In the genomic region with DNA sequence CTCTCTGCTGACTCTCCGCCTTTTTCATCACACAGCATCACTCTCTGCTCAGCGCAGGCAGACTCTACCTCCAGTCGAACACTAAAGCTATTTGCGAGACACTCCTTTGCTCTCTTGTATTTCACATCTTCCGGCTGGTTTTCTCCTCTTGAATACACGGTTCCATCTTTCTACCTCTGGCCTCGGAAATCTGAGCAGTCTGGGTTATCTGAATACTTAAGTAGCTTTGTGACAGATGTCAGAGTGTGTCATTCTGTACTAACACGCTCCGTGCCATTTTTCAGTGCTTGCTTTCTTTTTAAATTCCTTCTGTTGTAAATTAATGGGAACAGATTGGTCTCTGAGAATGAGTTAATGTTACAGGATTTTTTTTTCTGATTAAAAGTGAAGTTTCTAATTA, we compare ENCODE assay signal across 18 mouse cellular contexts.
DNase-seq lines count a peak whose midpoint lies in the region; ATAC-seq and TF ChIP-seq lines count a peak whose summit lies in the region.
"Had no signal": no experiment of that assay in that cellular context is flagged by ENCODE, and none has a peak within 500 bp of the region (broad histone marks: within the 10 kb centered on the region; RNA-seq: fewer than 3 reads in every experiment).

No protein-coding gene starts in this region.

- no peaks in the 10 kb centered on the region for H3K36me3 ChIP-seq in kidney, postnatal 0 days (ENCODE audit: insufficient read depth, low read length)
- no peaks in the 10 kb centered on the region for H3K36me3 ChIP-seq in embryonic facial prominence, embryonic 12.5 days
- H3K36me3 ChIP-seq in midbrain, embryonic 15.5 days (replicated peaks), result no peaks in the 10 kb centered on the region
- H3K36me3 ChIP-seq in hindbrain, embryonic 12.5 days, result no peaks in the 10 kb centered on the region
- H3K36me3 ChIP-seq: embryonic facial prominence, embryonic 13.5 days; limb, embryonic 12.5 days; liver, embryonic 13.5 days; neural tube, embryonic 15.5 days had no signal

- H3K4me2 ChIP-seq in kidney, postnatal 0 days (ENCODE audit: low read length), result peak overlapping the region; percentile 15; the same call in 1 of the 2 replicates
- H3K4me2 ChIP-seq in embryonic facial prominence, embryonic 12.5 days (replicated peaks), result no peak overlapping the region
- no peak overlapping the region for H3K4me2 ChIP-seq in midbrain, embryonic 15.5 days
- no peak overlapping the region for H3K4me2 ChIP-seq in hindbrain, embryonic 12.5 days (replicated peaks)
- H3K4me2 ChIP-seq: liver, embryonic 13.5 days had no signal

- no peak overlapping the region for H3K27ac ChIP-seq in kidney, postnatal 0 days
- 0 out of 2 replicates have a peak overlapping the region, but pooled peaks have one; percentile 50 for H3K27ac ChIP-seq in embryonic facial prominence, embryonic 12.5 days
- H3K27ac ChIP-seq in midbrain, embryonic 15.5 days, result no peak overlapping the region
- no peak overlapping the region for H3K27ac ChIP-seq in hindbrain, embryonic 12.5 days
- H3K27ac ChIP-seq: embryonic facial prominence, embryonic 13.5 days; limb, embryonic 12.5 days; liver, embryonic 13.5 days; neural tube, embryonic 15.5 days had no signal

- no peaks in the 10 kb centered on the region for H3K4me1 ChIP-seq in kidney, postnatal 0 days (replicated peaks; ENCODE audit: insufficient read depth, low read length)
- peaks cover 12% of the 10 kb centered on the region; the same call in 1 of the 2 replicates for H3K4me1 ChIP-seq in embryonic facial prominence, embryonic 12.5 days
- peaks cover 9% of the 10 kb centered on the region; the same call in 1 of the 2 replicates for H3K4me1 ChIP-seq in midbrain, embryonic 15.5 days
- 0 out of 2 replicates have a peak, but pooled peaks cover 3% of the 10 kb centered on the region for H3K4me1 ChIP-seq in hindbrain, embryonic 12.5 days
- H3K4me1 ChIP-seq: liver, embryonic 13.5 days; neural tube, embryonic 15.5 days had no signal

- H3K27me3 ChIP-seq in kidney, postnatal 0 days (ENCODE audit: insufficient read depth, low read length), result no peaks in the 10 kb centered on the region
- no peaks in the 10 kb centered on the region for H3K27me3 ChIP-seq in embryonic facial prominence, embryonic 12.5 days
- no peaks in the 10 kb centered on the region for H3K27me3 ChIP-seq in midbrain, embryonic 15.5 days (replicated peaks)
- no peaks in the 10 kb centered on the region for H3K27me3 ChIP-seq in hindbrain, embryonic 12.5 days
- H3K27me3 ChIP-seq: limb, embryonic 12.5 days; liver, embryonic 13.5 days; neural tube, embryonic 15.5 days had no signal

- no peak overlapping the region for H3K4me3 ChIP-seq in kidney, postnatal 0 days (replicated peaks; ENCODE audit: low read depth, low read length)
- H3K4me3 ChIP-seq in embryonic facial prominence, embryonic 12.5 days, result no peak overlapping the region
- no peak overlapping the region for H3K4me3 ChIP-seq in midbrain, embryonic 15.5 days
- no peak overlapping the region for H3K4me3 ChIP-seq in hindbrain, embryonic 12.5 days
- H3K4me3 ChIP-seq: embryonic facial prominence, embryonic 13.5 days; limb, embryonic 12.5 days; liver, embryonic 13.5 days; neural tube, embryonic 15.5 days had no signal

- ATAC-seq in kidney, postnatal 0 days (replicated peaks; ENCODE audit: low FRiP score, low read depth), result no peak
- ATAC-seq in embryonic facial prominence, embryonic 12.5 days (ENCODE audit: insufficient number of reproducible peaks, insufficient read depth, low FRiP score, low TSS enrichment), result no peak
- ATAC-seq in midbrain, embryonic 15.5 days (replicated peaks), result 0 out of 2 replicates have a peak, but pooled peaks have one; percentile 34
- ATAC-seq in hindbrain, embryonic 12.5 days (ENCODE audit: low FRiP score), result no peak

- TF ChIP-seq CTCF in kidney, postnatal 0 days (IDR thresholded peaks at IDR 0.05; ENCODE audit: low read depth), result no peak

- no peak overlapping the region for H3K9ac ChIP-seq in kidney, postnatal 0 days (ENCODE audit: low read depth, low read length)
- H3K9ac ChIP-seq in embryonic facial prominence, embryonic 12.5 days, result no peak overlapping the region
- no peak overlapping the region for H3K9ac ChIP-seq in midbrain, embryonic 15.5 days
- no peak overlapping the region for H3K9ac ChIP-seq in hindbrain, embryonic 12.5 days
- H3K9ac ChIP-seq: embryonic facial prominence, embryonic 13.5 days; limb, embryonic 12.5 days; liver, embryonic 13.5 days; lung, embryonic 14.5 days; neural tube, embryonic 15.5 days had no signal

- WGBS in kidney, postnatal 0 days, result 46% methylated on average over 9 of the region's 9 CpGs
- WGBS in embryonic facial prominence, embryonic 12.5 days, result 46% methylated on average over 9 of the region's 9 CpGs
- WGBS in midbrain, embryonic 15.5 days, result 45% methylated on average over 9 of the region's 9 CpGs
- 69% methylated on average over 9 of the region's 9 CpGs for WGBS in hindbrain, embryonic 12.5 days

- no peaks in the 10 kb centered on the region for H3K9me3 ChIP-seq in kidney, postnatal 0 days (replicated peaks; ENCODE audit: low read length)
- no peaks in the 10 kb centered on the region for H3K9me3 ChIP-seq in embryonic facial prominence, embryonic 12.5 days
- no peaks in the 10 kb centered on the region for H3K9me3 ChIP-seq in midbrain, embryonic 15.5 days
- no peaks in the 10 kb centered on the region for H3K9me3 ChIP-seq in hindbrain, embryonic 12.5 days (replicated peaks)
- H3K9me3 ChIP-seq: embryonic facial prominence, embryonic 13.5 days; limb, embryonic 12.5 days; liver, embryonic 13.5 days; neural tube, embryonic 15.5 days had no signal

- DNase-seq in kidney, postnatal 0 days (ENCODE audit: low spot score), result no peak
- DNase-seq in kidney, adult 9 months, result no peak
- DNase-seq in brain, adult 2 months (ENCODE audit: low read depth, low spot score), result peak; percentile 11
- DNase-seq in gastrocnemius, adult 8-10 months (ENCODE audit: low spot score in 2 of 2), result no peak
- no peak for DNase-seq in thymus, postnatal 14 days
- DNase-seq: adrenal gland, postnatal 36 days; B cell, adult 2 months; cerebellum, adult 2 months; gastrocnemius, postnatal 36 days; liver, embryonic 13.5 days; lung, embryonic 14.5 days; lung, postnatal 4 days had no signal
